Mouse (Mus musculus): ENCODE results near the gene Cacnb2.

The Cacnb2 gene

GRCm38 (mm10) chr2:14602788-14603187, at the start of gene Cacnb2:
Gene Cacnb2, plus strand, starts transcription at chr2:14603088.
- DNase-seq (ENCODE audit: low read depth in 1 of 2, low spot score in 2 of 2) = no peak

- no peak for DNase-seq (ENCODE audit: low read depth in 1 of 2, low spot score in 2 of 2)
These were observed 34.9 kb upstream of the Cacnb2 start for GRCm38 (mm10) chr2:14568020-14568419.

GRCm38 (mm10) chr2:14571300-14571699, 31.6 kb upstream of the Cacnb2 start:
- no peak for DNase-seq (ENCODE audit: low read depth in 1 of 2, low spot score in 2 of 2)

DNA sequence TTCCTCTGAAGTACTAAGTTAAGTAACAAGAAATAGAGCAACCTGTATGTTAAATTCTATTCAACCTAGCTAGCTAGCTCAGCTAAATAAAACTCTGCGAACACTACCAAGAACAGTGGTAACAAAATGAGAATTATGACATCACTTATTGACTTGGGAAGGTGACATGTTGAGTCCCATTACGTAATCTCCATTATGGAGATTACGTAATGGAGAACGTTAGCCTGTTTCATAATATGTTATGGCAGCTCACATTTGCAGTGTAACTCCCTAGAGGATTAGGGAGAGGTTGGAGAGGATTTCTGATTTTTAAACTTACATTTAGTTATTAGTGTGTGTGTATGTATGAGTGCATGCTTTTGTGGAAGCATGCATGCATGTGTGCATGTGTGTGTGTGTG, 13.3 kb upstream of the Cacnb2 start:
- DNase-seq (ENCODE audit: low read depth in 1 of 2, low spot score in 2 of 2) = no peak

GRCm38 (mm10) chr2:14597909-14598563, 4.9 kb upstream of the Cacnb2 start:
- DNase-seq (ENCODE audit: low read depth in 1 of 2, low spot score in 2 of 2) = no peak

GRCm38 (mm10) chr2:14603784-14604781, 1.2 kb downstream of the Cacnb2 start:
- DNase-seq (ENCODE audit: low read depth in 1 of 2, low spot score in 2 of 2) = no peak

DNA sequence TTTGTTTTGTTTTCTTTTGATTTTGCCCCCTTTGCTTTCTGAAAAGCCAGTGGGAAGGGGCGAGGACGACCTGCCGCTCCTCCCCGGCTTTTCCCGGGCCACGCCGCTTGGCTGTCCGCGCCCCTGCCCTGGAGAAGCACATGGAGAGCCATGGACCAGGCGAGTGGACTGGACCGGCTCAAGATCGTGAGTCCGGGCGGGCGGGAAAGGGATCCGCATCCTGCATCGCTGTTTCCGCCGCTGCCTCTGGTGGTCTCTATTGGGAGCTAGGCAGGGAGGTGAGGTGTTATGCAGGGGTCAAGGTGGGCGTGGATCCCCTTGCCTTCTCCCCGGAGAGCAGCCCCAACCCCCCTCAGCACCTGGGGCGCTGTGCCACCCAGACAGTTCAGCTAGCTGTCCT, 1.9 kb downstream of the Cacnb2 start:
- DNase-seq (ENCODE audit: low read depth in 1 of 2, low spot score in 2 of 2) = no peak

- DNase-seq (ENCODE audit: low read depth in 1 of 2, low spot score in 2 of 2) = no peak
These were observed 2.3 kb downstream of the Cacnb2 start for GRCm38 (mm10) chr2:14605207-14605606.

- no peak for DNase-seq (ENCODE audit: low read depth in 1 of 2, low spot score in 2 of 2)
These were observed 5.7 kb downstream of the Cacnb2 start for GRCm38 (mm10) chr2:14608606-14609005.

DNA sequence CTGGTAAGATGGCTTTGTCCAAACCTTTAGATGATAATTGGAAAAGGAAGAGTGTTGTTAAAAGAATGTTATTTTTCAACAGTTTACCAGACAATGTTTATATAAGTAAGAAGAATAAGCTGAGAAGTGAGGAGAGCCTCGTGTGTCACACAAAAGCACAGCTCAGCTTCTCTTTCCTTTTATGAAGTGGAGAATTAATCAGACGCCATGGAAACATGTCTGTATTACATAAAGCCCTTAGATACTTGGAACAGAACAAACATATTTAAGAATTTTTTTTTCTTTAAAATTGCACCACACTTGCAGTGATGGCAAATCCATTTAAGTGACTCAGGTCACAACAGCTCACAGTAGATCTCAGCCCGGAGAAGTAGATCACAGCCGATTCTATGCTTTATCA, 9.8 kb downstream of the Cacnb2 start:
- no peak for DNase-seq (ENCODE audit: low read depth in 1 of 2, low spot score in 2 of 2)

GRCm38 (mm10) chr2:14616361-14616760, 13.5 kb downstream of the Cacnb2 start:
- no peak for DNase-seq (ENCODE audit: low read depth in 1 of 2, low spot score in 2 of 2)

GRCm38 (mm10) chr2:14620120-14620853, 17.4 kb downstream of the Cacnb2 start:
- no peak for DNase-seq (ENCODE audit: low read depth in 1 of 2, low spot score in 2 of 2)

DNA sequence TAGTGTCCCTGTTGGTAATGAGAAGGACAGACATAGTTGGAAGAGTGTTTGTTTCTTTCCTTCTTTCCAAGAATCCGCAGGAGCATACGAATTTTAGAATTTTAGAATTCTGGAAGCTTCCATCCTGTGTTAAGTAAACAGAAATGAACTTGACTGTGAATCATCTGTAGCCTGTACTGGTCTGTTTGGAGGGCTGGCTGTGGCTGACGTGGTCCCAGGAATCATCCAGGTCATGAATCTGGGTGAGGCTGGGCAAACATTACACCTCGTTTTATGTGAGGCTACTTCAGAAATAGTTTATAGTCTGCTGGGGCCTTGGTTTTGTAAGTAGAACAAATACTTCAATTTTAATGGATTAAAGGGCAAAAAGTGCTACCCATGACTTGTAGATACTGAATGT, 18.0 kb downstream of the Cacnb2 start:
- DNase-seq (ENCODE audit: low read depth in 1 of 2, low spot score in 2 of 2) = no peak

DNA sequence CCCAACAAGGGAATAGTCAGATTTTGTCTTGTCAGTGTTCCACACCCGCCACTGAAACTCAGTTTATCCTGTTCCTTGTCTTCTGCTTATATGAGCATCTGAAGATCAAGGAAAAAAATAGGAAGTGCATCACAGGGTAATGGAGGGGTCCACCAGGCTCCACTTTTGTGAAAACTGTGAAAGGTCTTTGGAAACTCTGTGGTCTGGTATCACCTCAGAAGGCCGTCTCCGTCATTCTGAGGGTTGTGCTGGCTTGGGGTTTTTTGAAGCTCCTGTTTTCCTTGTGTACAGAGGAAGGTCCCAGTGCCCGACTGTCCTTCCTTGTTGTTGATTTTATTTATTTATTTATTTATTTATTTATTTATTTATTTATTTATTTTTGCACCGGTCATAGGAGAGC, 20.9 kb downstream of the Cacnb2 start:
- DNase-seq (ENCODE audit: low read depth in 1 of 2, low spot score in 2 of 2) = no peak

DNA sequence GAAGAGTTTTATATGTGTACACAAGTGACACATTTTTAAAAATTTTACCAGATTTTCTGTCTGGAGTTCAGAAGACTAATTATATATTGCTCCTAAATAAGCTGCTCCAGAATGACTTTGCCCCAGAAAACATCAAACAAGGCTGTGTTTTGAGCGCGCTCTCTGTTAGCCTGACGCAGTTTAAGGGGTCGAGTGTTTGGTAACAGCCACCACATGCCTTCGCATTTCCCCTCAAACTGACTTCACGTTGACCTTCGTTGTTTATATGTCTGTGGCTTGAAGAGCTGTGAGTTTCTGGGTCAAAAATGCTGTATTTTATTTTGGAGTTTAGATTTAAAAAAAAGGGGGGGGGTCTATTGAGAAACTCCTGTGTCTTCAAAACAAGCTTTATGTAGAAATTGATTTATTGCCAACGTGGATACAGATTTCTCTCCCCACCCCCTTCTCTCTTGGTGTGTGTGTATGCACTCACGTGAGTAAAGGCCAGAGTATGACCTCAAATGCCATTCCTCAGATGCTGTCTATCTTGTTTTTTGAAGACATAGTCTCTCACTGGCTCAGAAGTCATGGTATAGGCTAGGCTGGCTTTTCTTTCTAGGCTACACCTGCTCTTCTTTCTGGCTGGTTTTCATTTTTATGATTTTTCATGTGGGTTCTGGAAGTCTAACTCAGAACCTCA, 27.1 kb downstream of the Cacnb2 start:
- DNase-seq (ENCODE audit: low read depth in 1 of 2, low spot score in 2 of 2) = no peak

DNA sequence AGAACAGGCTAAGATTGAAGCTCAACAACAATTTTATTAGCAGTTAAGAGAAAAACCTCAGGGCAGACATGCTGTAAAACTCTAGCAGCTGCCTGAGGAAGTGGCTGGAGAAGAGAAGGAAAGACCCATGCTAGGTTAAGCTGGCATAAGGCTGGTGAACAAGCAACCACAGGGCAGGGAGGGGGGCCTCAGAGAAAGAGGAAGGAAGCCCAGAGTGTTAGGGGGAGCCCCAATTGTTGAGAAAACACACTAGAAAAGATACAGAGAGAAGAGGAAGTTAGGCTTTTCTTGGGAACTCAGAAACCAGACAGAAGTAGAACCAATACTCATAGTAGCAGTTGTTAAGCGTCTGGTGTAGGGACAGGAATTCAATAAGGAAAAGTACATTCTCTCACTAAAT, 28.7 kb downstream of the Cacnb2 start:
- DNase-seq (ENCODE audit: low read depth in 1 of 2, low spot score in 2 of 2) = peak; percentile 69 to 71

- no peak for DNase-seq (ENCODE audit: low read depth in 1 of 2, low spot score in 2 of 2)
These were observed 30.3 kb downstream of the Cacnb2 start for GRCm38 (mm10) chr2:14633202-14633601.

GRCm38 (mm10) chr2:14639266-14639665, 36.4 kb downstream of the Cacnb2 start:
- no peak for DNase-seq (ENCODE audit: low read depth in 1 of 2, low spot score in 2 of 2)

DNA sequence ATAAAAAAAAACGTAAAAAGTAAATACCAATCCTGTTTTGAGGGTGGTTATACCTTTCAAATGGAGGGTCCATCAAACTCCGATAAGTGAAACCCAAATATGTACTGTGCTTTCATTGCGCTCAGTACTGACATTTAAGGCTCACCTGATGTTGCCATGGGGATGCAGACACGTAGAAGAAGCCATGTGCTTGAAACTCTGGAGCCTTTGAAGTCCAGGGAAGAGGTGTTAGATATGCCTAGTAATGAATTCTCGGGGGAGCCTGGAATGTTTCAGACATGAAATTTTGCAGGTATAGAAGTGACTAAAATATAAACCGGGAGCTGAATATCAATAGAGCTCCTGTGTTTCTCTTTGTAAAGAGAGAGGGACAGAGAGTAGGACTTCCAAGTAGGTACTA, 37.0 kb downstream of the Cacnb2 start:
- no peak for DNase-seq (ENCODE audit: low read depth in 1 of 2, low spot score in 2 of 2)

DNA sequence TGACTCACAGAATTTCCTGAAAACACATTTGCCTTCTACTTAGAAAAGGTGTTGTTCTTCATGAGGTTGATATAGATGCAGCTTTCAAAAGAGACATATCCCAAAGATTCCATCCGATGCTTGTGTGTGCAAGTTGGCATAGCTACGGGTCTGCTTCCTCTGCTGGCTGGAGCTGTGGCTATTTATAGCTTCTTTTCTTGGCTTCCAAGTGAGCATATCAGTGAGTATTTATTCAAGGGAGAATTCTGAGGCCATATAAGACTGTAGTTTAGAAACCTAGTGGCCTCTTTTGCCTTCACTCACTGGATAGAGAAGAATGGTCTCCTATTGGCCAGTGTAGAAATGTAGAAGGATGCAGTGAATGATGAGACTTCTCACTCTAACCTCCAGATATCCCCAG, 38.2 kb downstream of the Cacnb2 start:
- DNase-seq (ENCODE audit: low read depth in 1 of 2, low spot score in 2 of 2) = no peak

- no peak for DNase-seq (ENCODE audit: low read depth in 1 of 2, low spot score in 2 of 2)
These were observed 48.4 kb downstream of the Cacnb2 start for GRCm38 (mm10) chr2:14651268-14651667.

Data from monocyte, adult 2 months (primary cell).